Mouse (Mus musculus): ENCODE data around the gene Men1.

GRCm38 (mm10) chr19:6348717-6349116, 13.9 kb downstream of the Men1 start:
- TF ChIP-seq POLR2A (IDR thresholded peaks at IDR 0.05; ENCODE audit: low read depth, low read length) (no peak), CTCF (IDR thresholded peaks at IDR 0.05; ENCODE audit: extremely low read depth, insufficient read depth, insufficient read length, insufficient replicate concordance) (no peak)
